Mouse (Mus musculus) midbrain, embryonic 14.5 days (tissue): Measurements from ENCODE around the gene Gm20441. TPM values are rescaled to one million over a fixed set of nuclear protein-coding genes. Genes with fewer than 3 reads are reported as not detected.
"Not testable (repeated sequence)": the region's sequence is repeated elsewhere in the genome, so short reads cannot be mapped to it uniquely, and the experiment has no call there.

Experiments used
- ATAC-seq: fragments of 200-750 bp; cut with Nextera tagmentation; 2 replicates; pipeline ENCODE4 v1.8.0; 2017; ENCODE audit warnings: moderate number of reproducible peaks, moderate library complexity; ENCODE audit not compliant: low FRiP score, low TSS enrichment
- DNase-seq: peaks from one replicate; pipeline ENCODE4 v3.0.0-alpha.2; 2015
- H3K27ac ChIP-seq: fragments of 300-500 bp; sonication (generic); replicated peaks from 2 replicates; pipeline ENCODE4 v1.5.1; 2014; ENCODE audit warnings: mild to moderate bottlenecking, low read depth, low read length, moderate library complexity
- H3K27me3 ChIP-seq: fragments of 300-500 bp; sonication (generic); 2 replicates; pipeline ENCODE4 v1.6.1; 2014; ENCODE audit warnings: low read length, control low read depth, mixed read lengths; ENCODE audit not compliant: control insufficient read depth, insufficient read depth
- H3K36me3 ChIP-seq: fragments of 300-500 bp; sonication (generic); 2 replicates; pipeline ENCODE4 v1.6.1; 2014; ENCODE audit warnings: low read length, control low read depth; ENCODE audit not compliant: control insufficient read depth, insufficient read depth
- H3K4me1 ChIP-seq: fragments of 300-500 bp; sonication (generic); 2 replicates; pipeline ENCODE4 v1.6.1; 2014; ENCODE audit warnings: mild to moderate bottlenecking, antibody characterized with exemption, low read length, control low read depth; ENCODE audit not compliant: control insufficient read depth, insufficient read depth
- H3K4me2 ChIP-seq: fragments of 300-500 bp; sonication (generic); 2 replicates; pipeline ENCODE4 v1.6.1; 2014; ENCODE audit warnings: mild to moderate bottlenecking, low read length, moderate library complexity
- H3K4me3 ChIP-seq: fragments of 300-500 bp; sonication (generic); replicated peaks from 2 replicates; pipeline ENCODE4 v1.5.1; 2014; ENCODE audit warnings: low read depth, low read length
- H3K9ac ChIP-seq: fragments of 300-500 bp; sonication (generic); replicated peaks from 2 replicates; pipeline ENCODE4 v1.6.1; 2014; ENCODE audit warnings: mild to moderate bottlenecking, low read length, moderate library complexity
- H3K9me3 ChIP-seq: fragments of 300-500 bp; sonication (generic); 2 replicates; pipeline ENCODE4 v1.6.1; 2016; ENCODE audit warnings: low read length, control low read depth, mixed read lengths; ENCODE audit not compliant: control insufficient read depth
- WGBS: fragments of 180-500 bp; shearing (Covaris S2); extraction: QIAGEN DNeasy Blood & Tissue Kit; methylation state at CpG from one replicate; pipeline ENCODE4 v1.1.7; 2014; 5-methylcytosine and 5-hydroxymethylcytosine counted together
- polyA plus RNA-seq: library from polyadenylated mRNA; unstranded; fragments of >200 nt; fragmentation: Nextera tagmentation; extraction: Ambion mirVana; gene quantifications from 2 replicates; pipeline ENCODE4 v1.2.1, GENCODE M21; 2014

Gene Gm20441
- polyA plus RNA-seq, 1 experiment from 2014 or later = not detected

GRCm38 (mm10) chr10:75774102-75774501, 6.7 kb downstream of the Gm20441 start:
- H3K27ac ChIP-seq = no peak overlapping the region
- H3K4me2 ChIP-seq = no peak overlapping the region
- no peak overlapping the region for H3K4me3 ChIP-seq
- 89% methylated on average over 5 of the region's 5 CpGs for WGBS
- no peak overlapping the region for H3K9ac ChIP-seq
- 0 out of 2 replicates have a peak, but pooled peaks cover 7% of the 10 kb centered on the region for H3K4me1 ChIP-seq
- H3K9me3 ChIP-seq = no peaks in the 10 kb centered on the region
- DNase-seq (no peak), ATAC-seq (no peak)
- H3K27me3 ChIP-seq = peaks cover 3% of the 10 kb centered on the region; the same call in 1 of the 2 replicates
- H3K36me3 ChIP-seq = no peaks in the 10 kb centered on the region

- DNase-seq = peak; percentile 93
These were observed 7.7 kb downstream of the Gm20441 start, which contains the start of gene Ddt for GRCm38 (mm10) chr10:75772795-75773664. Gene Ddt (minus strand): TSS chr10:75773414.

GRCm38 (mm10) chr10:75767756-75768155, 13.0 kb downstream of the Gm20441 start:
- not testable (repeated sequence) for DNase-seq, H3K27ac ChIP-seq, ATAC-seq, H3K4me2 ChIP-seq, H3K4me3 ChIP-seq, H3K9me3 ChIP-seq, H3K9ac ChIP-seq, H3K36me3 ChIP-seq, H3K27me3 ChIP-seq
- WGBS = 31% methylated on average over 5 of the region's 5 CpGs
- peaks cover 10% of the 10 kb centered on the region; the same call in 1 of the 2 replicates for H3K4me1 ChIP-seq

More at GRCm38 (mm10) chr10:75772795-75773664, 7.7 kb downstream of the Gm20441 start, which contains the start of gene Ddt:
- no peaks in the 10 kb centered on the region for H3K27me3 ChIP-seq
- 0 out of 2 replicates have a peak, but pooled peaks cover 7% of the 10 kb centered on the region for H3K4me1 ChIP-seq
- H3K36me3 ChIP-seq = no peaks in the 10 kb centered on the region
- peak within 1 kb of the TSS; percentile 60 for H3K9ac ChIP-seq
- WGBS = under 1% methylated on average over 47 of the region's 47 CpGs
- peak within 1 kb of the TSS; percentile 64 for H3K4me3 ChIP-seq
- H3K27ac ChIP-seq = no peak within 1 kb of the TSS
- no peaks in the 10 kb centered on the region for H3K9me3 ChIP-seq
- H3K4me2 ChIP-seq = peak within 1 kb of the TSS; percentile 99
- peak; percentile 97 for ATAC-seq

- no peak overlapping the region for H3K4me2 ChIP-seq
- WGBS = 85% methylated on average over 6 of the region's 6 CpGs
- H3K4me3 ChIP-seq = no peak overlapping the region
These were observed 13.9 kb downstream of the Gm20441 start for GRCm38 (mm10) chr10:75766856-75767255.

GRCm38 (mm10) chr10:75764519-75765473, 16.0 kb downstream of the Gm20441 start:
- WGBS = under 1% methylated on average over 27 of the region's 27 CpGs
- H3K27ac ChIP-seq = peak overlapping the region; percentile 72
- H3K4me1 ChIP-seq = peaks cover 10% of the 10 kb centered on the region
- H3K4me2 ChIP-seq = peak overlapping the region; percentile 87
- H3K36me3 ChIP-seq = no peaks in the 10 kb centered on the region
- H3K9ac ChIP-seq = peak overlapping the region; percentile 81; the same call in 1 of the 2 replicates
- H3K9me3 ChIP-seq = no peaks in the 10 kb centered on the region
- peak overlapping the region; percentile 86 for H3K4me3 ChIP-seq
- DNase-seq (peak; percentile 85), ATAC-seq (peak; percentile 35)
- H3K27me3 ChIP-seq = no peaks in the 10 kb centered on the region

More at GRCm38 (mm10) chr10:75766856-75767255, 13.9 kb downstream of the Gm20441 start:
- Histone ChIP-seq H3K27me3 (no peaks in the 10 kb centered on the region), H3K4me1 (peaks cover 10% of the 10 kb centered on the region), H3K9ac (no peak overlapping the region), H3K27ac (no peak overlapping the region), H3K36me3 (no peaks in the 10 kb centered on the region), H3K9me3 (no peaks in the 10 kb centered on the region)
- DNase-seq = no peak
- no peak for ATAC-seq

- peaks cover 10% of the 10 kb centered on the region for H3K4me1 ChIP-seq
- DNase-seq (peak; percentile 99), ATAC-seq (peak; percentile 97)
- WGBS = under 1% methylated on average over 59 of the region's 61 CpGs
- no peaks in the 10 kb centered on the region for H3K9me3 ChIP-seq
- peak within 1 kb of the TSS; percentile 87 for H3K4me2 ChIP-seq
- H3K4me3 ChIP-seq = peak within 1 kb of the TSS; percentile 86
- peak within 1 kb of the TSS; percentile 81 for H3K9ac ChIP-seq
- H3K36me3 ChIP-seq = no peaks in the 10 kb centered on the region
- H3K27me3 ChIP-seq = no peaks in the 10 kb centered on the region
- peak within 1 kb of the TSS; percentile 72 for H3K27ac ChIP-seq
These were observed 16.9 kb downstream of the Gm20441 start, which contains the start of gene Cabin1 for GRCm38 (mm10) chr10:75763682-75764518. Gene Cabin1 (minus strand): TSS chr10:75764341.

- no peak for DNase-seq
- Histone ChIP-seq H3K4me3 (no peak overlapping the region), H3K36me3 (0 out of 2 replicates have a peak, but pooled peaks cover 3% of the 10 kb centered on the region), H3K27ac (no peak overlapping the region), H3K4me2 (peak overlapping the region; percentile 87; the same call in 1 of the 2 replicates), H3K9me3 (no peaks in the 10 kb centered on the region), H3K4me1 (peaks cover 10% of the 10 kb centered on the region), H3K27me3 (no peaks in the 10 kb centered on the region), H3K9ac (peak overlapping the region; percentile 26; the same call in 1 of the 2 replicates)
- over 99% methylated on average over 3 of the region's 3 CpGs for WGBS
- no peak for ATAC-seq
These were observed 18.3 kb downstream of the Gm20441 start for GRCm38 (mm10) chr10:75762413-75762812.
